Comparison of ENCODE assay signal across 33 mouse cellular contexts in genomic region chr5:30255567-30256354, GRCm38 (mm10). TPM values are rescaled to one million over a fixed set of nuclear protein-coding genes. Genes with fewer than 3 reads are reported as not detected.
DNase-seq lines count a peak whose midpoint lies in the region; ATAC-seq and TF ChIP-seq lines count a peak whose summit lies in the region.
"Had no signal": no experiment of that assay in that cellular context is flagged by ENCODE, and none has a peak within 500 bp of the region (broad histone marks: within the 10 kb centered on the region; RNA-seq: fewer than 3 reads in every experiment).

No protein-coding gene starts in this region.

- in situ Hi-C loops in Patski (cut with MboI; ENCODE audit: low pct_unique_long_range_greater_than_20kb) = no loop called here

- CTCF ChIA-PET in Patski (lab: Charles Lee) = no interaction called here

- H3K36me3 ChIP-seq in heart, postnatal 0 days (replicated peaks; ENCODE audit: control insufficient read depth, insufficient read depth, low read length) = peaks cover 72% of the 10 kb centered on the region
- peaks cover 67% of the 10 kb centered on the region for H3K36me3 ChIP-seq in heart, embryonic 12.5 days
- H3K36me3 ChIP-seq in lung, embryonic 15.5 days = peaks cover 33% of the 10 kb centered on the region
- peaks cover 19% of the 10 kb centered on the region for H3K36me3 ChIP-seq in liver, embryonic 16.5 days (ENCODE audit: control insufficient read depth, insufficient read depth)
- H3K36me3 ChIP-seq in limb, embryonic 10.5 days = peaks cover 84% of the 10 kb centered on the region

- peak; percentile 17; the same call in 1 of the 2 replicates for ATAC-seq in heart, postnatal 0 days (ENCODE audit: insufficient read depth, low read depth)
- no peak; the same call in 1 of the 2 replicates for ATAC-seq in heart, embryonic 12.5 days (ENCODE audit: insufficient number of reproducible peaks, low FRiP score)
- ATAC-seq in lung, embryonic 15.5 days (ENCODE audit: borderline replicate concordance, extremely low read depth, low FRiP score, low TSS enrichment) = 0 out of 2 replicates have a peak, but pooled peaks have one; percentile 19
- ATAC-seq in Patski = no peak
- ATAC-seq in liver, embryonic 16.5 days (ENCODE audit: low read depth) = peak; percentile 81
- ATAC-seq: CD4-positive, CD25-positive, alpha-beta regulatory T cell, adult 4 months; forebrain, embryonic 15.5 days; hindbrain, postnatal 0 days; midbrain, embryonic 15.5 days had no signal

- TF ChIP-seq CTCF in heart, postnatal 0 days (IDR thresholded peaks at IDR 0.05; ENCODE audit: low read depth) = no peak
- no peak for TF ChIP-seq CTCF in lung, adult 2 months (IDR thresholded peaks at IDR 0.05; ENCODE audit: insufficient read depth, low read length)
- peak; percentile 48 for TF ChIP-seq CTCF in Patski (IDR thresholded peaks at IDR 0.05)

- TF ChIP-seq POLR2A in lung, adult 2 months (IDR thresholded peaks at IDR 0.05; ENCODE audit: borderline replicate concordance, extremely low read depth, low read depth, low read length) = no peak

- no peaks in the 10 kb centered on the region for H3K9me3 ChIP-seq in heart, postnatal 0 days (replicated peaks; ENCODE audit: control insufficient read depth, low read length)
- H3K9me3 ChIP-seq in heart, embryonic 12.5 days (replicated peaks) = no peaks in the 10 kb centered on the region
- no peaks in the 10 kb centered on the region for H3K9me3 ChIP-seq in lung, embryonic 15.5 days
- H3K9me3 ChIP-seq in liver, embryonic 16.5 days (replicated peaks; ENCODE audit: control insufficient read depth, low read length) = no peaks in the 10 kb centered on the region
- H3K9me3 ChIP-seq in limb, embryonic 10.5 days (replicated peaks) = no peaks in the 10 kb centered on the region
- H3K9me3 ChIP-seq: embryonic facial prominence, embryonic 10.5 days; forebrain, embryonic 15.5 days; heart, embryonic 10.5 days; limb, embryonic 15.5 days; midbrain, embryonic 15.5 days; neural tube, embryonic 12.5 days; stomach, embryonic 15.5 days had no signal

- H3K27ac ChIP-seq in heart, postnatal 0 days (ENCODE audit: low read depth) = no peak overlapping the region
- no peak overlapping the region for H3K27ac ChIP-seq in heart, embryonic 12.5 days (ENCODE audit: poor library complexity, severe bottlenecking)
- no peak overlapping the region for H3K27ac ChIP-seq in lung, embryonic 15.5 days
- H3K27ac ChIP-seq in liver, embryonic 16.5 days (ENCODE audit: low read length) = no peak overlapping the region
- no peak overlapping the region for H3K27ac ChIP-seq in limb, embryonic 10.5 days
- H3K27ac ChIP-seq: embryonic facial prominence, embryonic 10.5 days; forebrain, embryonic 15.5 days; heart, embryonic 10.5 days; hindbrain, postnatal 0 days; left cerebral cortex, adult 2 months; limb, embryonic 15.5 days; midbrain, embryonic 15.5 days; neural tube, embryonic 12.5 days; stomach, embryonic 15.5 days had no signal

- DNase-seq in heart, postnatal 0 days (ENCODE audit: low spot score) = no peak
- no peak for DNase-seq in lung, adult 2 months
- no peak for DNase-seq in Patski (ENCODE audit: low read depth, low spot score)
- DNase-seq in limb, embryonic 10.5 days (ENCODE audit: low spot score) = no peak
- no peak for DNase-seq in adrenal gland, adult 2 months
- DNase-seq: cerebellum, adult 11 months; cerebellum, postnatal 10 days; heart, postnatal 10 days; kidney, adult 11 months; right cerebral cortex, adult 18-20 months; right cerebral cortex, postnatal 4 days; thymus, adult 18-20 months; thymus, postnatal 36 days had no signal

- WGBS in heart, postnatal 0 days = 80% methylated on average over 12 of the region's 12 CpGs
- WGBS in heart, embryonic 12.5 days = 75% methylated on average over 12 of the region's 12 CpGs
- WGBS in lung, embryonic 15.5 days = 42% methylated on average over 12 of the region's 12 CpGs
- 56% methylated on average over 12 of the region's 12 CpGs for WGBS in lung, adult 2 months
- 70% methylated on average over 12 of the region's 12 CpGs for WGBS in liver, embryonic 16.5 days (ENCODE audit: insufficient replicate concordance)
- WGBS in limb, embryonic 10.5 days = 90% methylated on average over 12 of the region's 12 CpGs

- POLR2A ChIA-PET in Patski (lab: Charles Lee) = no interaction called here

- no peak overlapping the region for H3K4me2 ChIP-seq in heart, postnatal 0 days (ENCODE audit: low read depth, low read length)
- H3K4me2 ChIP-seq in heart, embryonic 12.5 days = no peak overlapping the region
- H3K4me2 ChIP-seq in lung, embryonic 15.5 days = no peak overlapping the region
- H3K4me2 ChIP-seq in liver, embryonic 16.5 days (ENCODE audit: low read depth, low read length) = no peak overlapping the region
- H3K4me2 ChIP-seq: forebrain, embryonic 15.5 days; limb, embryonic 15.5 days; midbrain, embryonic 15.5 days; neural tube, embryonic 12.5 days; stomach, embryonic 15.5 days had no signal

- no peaks in the 10 kb centered on the region for H3K27me3 ChIP-seq in heart, postnatal 0 days (ENCODE audit: control insufficient read depth, insufficient read depth, low read length)
- no peaks in the 10 kb centered on the region for H3K27me3 ChIP-seq in heart, embryonic 12.5 days (replicated peaks)
- H3K27me3 ChIP-seq in lung, embryonic 15.5 days = no peaks in the 10 kb centered on the region
- H3K27me3 ChIP-seq in Patski = no peaks in the 10 kb centered on the region
- H3K27me3 ChIP-seq in liver, embryonic 16.5 days (ENCODE audit: control insufficient read depth, insufficient read depth, low read depth, low read length) = no peaks in the 10 kb centered on the region
- H3K27me3 ChIP-seq in limb, embryonic 10.5 days (ENCODE audit: low read depth, poor library complexity, severe bottlenecking) = no peaks in the 10 kb centered on the region
- H3K27me3 ChIP-seq: forebrain, embryonic 15.5 days; limb, embryonic 15.5 days; midbrain, embryonic 15.5 days; neural tube, embryonic 12.5 days; stomach, embryonic 15.5 days had no signal

- H3K4me3 ChIP-seq in heart, postnatal 0 days (ENCODE audit: low read depth, low read length) = no peak overlapping the region
- H3K4me3 ChIP-seq in heart, embryonic 12.5 days = no peak overlapping the region
- H3K4me3 ChIP-seq in lung, embryonic 15.5 days = no peak overlapping the region
- H3K4me3 ChIP-seq in lung, adult 2 months (replicated peaks; ENCODE audit: extremely low read depth, low read depth, low read length) = no peak overlapping the region
- H3K4me3 ChIP-seq in liver, embryonic 16.5 days (ENCODE audit: low read depth, low read length) = no peak overlapping the region
- no peak overlapping the region for H3K4me3 ChIP-seq in limb, embryonic 10.5 days
- H3K4me3 ChIP-seq: embryonic facial prominence, embryonic 10.5 days; forebrain, embryonic 15.5 days; heart, embryonic 10.5 days; left cerebral cortex, adult 2 months; limb, embryonic 15.5 days; midbrain, embryonic 15.5 days; neural tube, embryonic 12.5 days; stomach, embryonic 15.5 days had no signal

- TF ChIP-seq EP300 in heart, postnatal 0 days (IDR thresholded peaks at IDR 0.05; ENCODE audit: low read depth) = no peak

- H3K9ac ChIP-seq in heart, postnatal 0 days (replicated peaks; ENCODE audit: low read depth, low read length) = no peak overlapping the region
- no peak overlapping the region for H3K9ac ChIP-seq in heart, embryonic 12.5 days
- no peak overlapping the region for H3K9ac ChIP-seq in lung, embryonic 15.5 days
- no peak overlapping the region for H3K9ac ChIP-seq in liver, embryonic 16.5 days (ENCODE audit: low read depth, low read length)
- H3K9ac ChIP-seq: forebrain, embryonic 15.5 days; limb, embryonic 15.5 days; midbrain, embryonic 15.5 days; neural tube, embryonic 12.5 days; stomach, embryonic 15.5 days had no signal

- no peaks in the 10 kb centered on the region for H3K4me1 ChIP-seq in heart, postnatal 0 days (ENCODE audit: control insufficient read depth, insufficient read depth)
- H3K4me1 ChIP-seq in heart, embryonic 12.5 days (replicated peaks) = no peaks in the 10 kb centered on the region
- no peaks in the 10 kb centered on the region for H3K4me1 ChIP-seq in lung, embryonic 15.5 days
- H3K4me1 ChIP-seq in lung, adult 2 months (ENCODE audit: control insufficient read depth, insufficient read depth, low read length) = no peaks in the 10 kb centered on the region
- no peaks in the 10 kb centered on the region for H3K4me1 ChIP-seq in liver, embryonic 16.5 days (ENCODE audit: control insufficient read depth, low read depth, low read length)
- no peaks in the 10 kb centered on the region for H3K4me1 ChIP-seq in limb, embryonic 10.5 days
- H3K4me1 ChIP-seq: embryonic facial prominence, embryonic 10.5 days; forebrain, embryonic 15.5 days; limb, embryonic 15.5 days; midbrain, embryonic 15.5 days; neural tube, embryonic 12.5 days; stomach, embryonic 15.5 days had no signal

RNA-seq across cellular contexts. Expression of gene Selenoi, which starts 23.4 kb away (rescaled TPM):
- total RNA-seq in heart, postnatal 0 days (2014; rRNA removed; ENCODE audit: low replicate concordance) = 49.1 and 76.1 TPM in 2 replicates
- 7.3 and 9.4 TPM in 2 replicates for polyA plus RNA-seq in heart, postnatal 0 days (2015; fragmentation: Nextera tagmentation; extraction: Ambion mirVana)
- 20.8 and 21.4 TPM in 2 replicates for polyA plus RNA-seq in heart, embryonic 12.5 days (2016; fragmentation: Nextera tagmentation; extraction: Ambion mirVana)
- 17.0 and 18.1 TPM in 2 replicates for polyA plus RNA-seq in lung, embryonic 15.5 days (2015; fragmentation: Nextera tagmentation; extraction: Ambion mirVana)
- 20.4 and 33.5 TPM in 2 replicates for polyA plus RNA-seq in lung, adult 2 months (2012; rRNA removed)
- 32.8 TPM for polyA plus RNA-seq in Patski (2021)
- polyA plus RNA-seq in liver, embryonic 16.5 days (2015; fragmentation: Nextera tagmentation; extraction: Ambion mirVana) = 11.7 and 12.5 TPM in 2 replicates
- 19.4 TPM in 2 replicates for polyA plus RNA-seq in limb, embryonic 10.5 days (2016; fragmentation: Nextera tagmentation; extraction: Ambion mirVana)
- 10 to 100 TPM; 21.8 to 25.6 TPM for total RNA-seq in adrenal gland, adult 2 months (2021)
- polyA plus RNA-seq in adrenal gland, adult 2 months (2012; rRNA removed) = 27.0 and 53.8 TPM in 2 replicates

RNA-seq across cellular contexts. Expression of gene Drc1, which starts 25.4 kb away (rescaled TPM):
- 0.19 and 0.89 TPM in 2 replicates for total RNA-seq in heart, postnatal 0 days (2014; rRNA removed; ENCODE audit: low replicate concordance)
- polyA plus RNA-seq in heart, postnatal 0 days (2015; fragmentation: Nextera tagmentation; extraction: Ambion mirVana) = 0.04 and 0.16 TPM in 2 replicates
- polyA plus RNA-seq in heart, embryonic 12.5 days (2016; fragmentation: Nextera tagmentation; extraction: Ambion mirVana) = 0.18 and 0.19 TPM in 2 replicates
- polyA plus RNA-seq in lung, embryonic 15.5 days (2015; fragmentation: Nextera tagmentation; extraction: Ambion mirVana) = 2.7 and 2.8 TPM in 2 replicates
- 1.3 and 3.1 TPM in 2 replicates for polyA plus RNA-seq in lung, adult 2 months (2012; rRNA removed)
- 0.36 TPM for polyA plus RNA-seq in Patski (2021)
- 1.8 and 2.0 TPM in 2 replicates for polyA plus RNA-seq in liver, embryonic 16.5 days (2015; fragmentation: Nextera tagmentation; extraction: Ambion mirVana)
- polyA plus RNA-seq in limb, embryonic 10.5 days (2016; fragmentation: Nextera tagmentation; extraction: Ambion mirVana) = 0.28 TPM in 1 of 2 replicates, not detected in the other
- total RNA-seq in adrenal gland, adult 2 months (2021) = under 1 TPM; 0.49 to 0.59 TPM
- 0.11 TPM in 1 of 2 replicates, not detected in the other for polyA plus RNA-seq in adrenal gland, adult 2 months (2012; rRNA removed)
- total RNA-seq: G1E; gastrocnemius, adult 8-10 months had no signal
- polyA plus RNA-seq: G1E had no signal

RNA-seq across cellular contexts. Expression of gene Adgrf3, which starts 50.2 kb away (rescaled TPM):
- 0.08 and 0.43 TPM in 2 replicates for total RNA-seq in heart, postnatal 0 days (2014; rRNA removed; ENCODE audit: low replicate concordance)
- polyA plus RNA-seq in heart, postnatal 0 days (2015; fragmentation: Nextera tagmentation; extraction: Ambion mirVana) = 0.23 and 0.60 TPM in 2 replicates
- 0.37 TPM in 1 of 2 replicates, not detected in the other for polyA plus RNA-seq in heart, embryonic 12.5 days (2016; fragmentation: Nextera tagmentation; extraction: Ambion mirVana)
- 0.22 TPM in 1 of 2 replicates, not detected in the other for polyA plus RNA-seq in lung, embryonic 15.5 days (2015; fragmentation: Nextera tagmentation; extraction: Ambion mirVana)
- 0.15 and 0.27 TPM in 2 replicates for polyA plus RNA-seq in lung, adult 2 months (2012; rRNA removed)
- 0.01 TPM for polyA plus RNA-seq in Patski (2021)
- 0.02 TPM in 1 of 2 replicates, not detected in the other for polyA plus RNA-seq in liver, embryonic 16.5 days (2015; fragmentation: Nextera tagmentation; extraction: Ambion mirVana)
- polyA plus RNA-seq in limb, embryonic 10.5 days (2016; fragmentation: Nextera tagmentation; extraction: Ambion mirVana) = not detected in 2 replicates
- total RNA-seq in adrenal gland, adult 2 months (2021) = not detected
- polyA plus RNA-seq in adrenal gland, adult 2 months (2012; rRNA removed) = not detected in 2 replicates
- total RNA-seq: gastrocnemius, adult 8-10 months; layer of hippocampus, postnatal 10 days; left cerebral cortex, adult 2 months; left cerebral cortex, postnatal 36 days had no signal
- polyA plus RNA-seq: CD4-positive, CD25-positive, alpha-beta regulatory T cell, adult 4 months; cortical plate, adult 2 months; embryonic facial prominence, embryonic 10.5 days; forebrain, embryonic 15.5 days; hindbrain, embryonic 11.5 days; hindbrain, postnatal 0 days; large intestine, adult 2 months; midbrain, embryonic 15.5 days; neural tube, embryonic 12.5 days had no signal

Comparison
In these comparisons a context has a peak if more than half of its experiments do, and no peak if none do; other contexts are left out.
1. ATAC-seq: peak in heart, postnatal 0 days (single experiment), lung, embryonic 15.5 days (single experiment) and liver, embryonic 16.5 days (single experiment); none in heart, embryonic 12.5 days (single experiment) and Patski (single experiment).